Mouse (Mus musculus) liver, embryonic 15.5 days (tissue): ENCODE results near the gene Fbxw11. TPM values are rescaled to one million over a fixed set of nuclear protein-coding genes. Genes with fewer than 3 reads are reported as not detected.
"Not testable (repeated sequence)": the region's sequence is repeated elsewhere in the genome, so short reads cannot be mapped to it uniquely, and the experiment has no call there.

Source experiments
- ATAC-seq: fragments of 200-750 bp; cut with Nextera tagmentation; 2 replicates; pipeline ENCODE4 v1.8.0; 2017; ENCODE audit warnings: moderate number of reproducible peaks, mild to moderate bottlenecking, moderate library complexity; ENCODE audit not compliant: insufficient read depth
- H3K27ac ChIP-seq: fragments of 300-500 bp; sonication (generic); replicated peaks from 2 replicates; pipeline ENCODE4 v1.5.1; 2015; ENCODE audit warnings: mild to moderate bottlenecking, inconsistent platforms
- H3K27me3 ChIP-seq: fragments of 300-500 bp; sonication (generic); 2 replicates; pipeline ENCODE4 v1.6.1; 2015; ENCODE audit warnings: mild to moderate bottlenecking, inconsistent platforms
- H3K36me3 ChIP-seq: fragments of 300-500 bp; sonication (generic); replicated peaks from 2 replicates; pipeline ENCODE4 v1.6.1; 2015; ENCODE audit warnings: moderate library complexity, mild to moderate bottlenecking, inconsistent platforms
- H3K4me1 ChIP-seq: fragments of 300-500 bp; sonication (generic); replicated peaks from 2 replicates; pipeline ENCODE4 v1.6.1; 2015; ENCODE audit warnings: inconsistent platforms
- H3K4me2 ChIP-seq: fragments of 300-500 bp; sonication (generic); 2 replicates; pipeline ENCODE4 v1.6.1; 2015; ENCODE audit warnings: moderate library complexity, mild to moderate bottlenecking, inconsistent platforms
- H3K4me3 ChIP-seq: fragments of 300-500 bp; sonication (generic); replicated peaks from 2 replicates; pipeline ENCODE4 v1.5.1; 2015; ENCODE audit warnings: mild to moderate bottlenecking, inconsistent platforms
- H3K9ac ChIP-seq: fragments of 300-500 bp; sonication (generic); 2 replicates; pipeline ENCODE4 v1.6.1; 2015; ENCODE audit warnings: moderate library complexity, mild to moderate bottlenecking, inconsistent platforms
- H3K9me3 ChIP-seq: fragments of 300-500 bp; sonication (generic); replicated peaks from 2 replicates; pipeline ENCODE4 v1.6.1; 2016; ENCODE audit warnings: inconsistent platforms
- WGBS: fragments of 180-500 bp; shearing (Covaris S2); methylation state at CpG from one replicate; pipeline ENCODE4 v1.1.7; 2015; ENCODE audit warnings: mixed read lengths; ENCODE audit not compliant: insufficient replicate concordance; 5-methylcytosine and 5-hydroxymethylcytosine counted together
- polyA plus RNA-seq: library from polyadenylated mRNA; unstranded; fragments of >200 nt; fragmentation: Nextera tagmentation; extraction: Ambion mirVana; gene quantifications from 2 replicates; pipeline ENCODE4 v1.2.1, GENCODE M21; 2015

Gene Fbxw11
- polyA plus RNA-seq, 1 experiment from 2014 or later: 19.1 TPM

- H3K4me3 ChIP-seq: no peak overlapping the region
- 14% methylated on average over 1 of the region's 1 CpGs for WGBS
- H3K27ac ChIP-seq: no peak overlapping the region
- H3K36me3 ChIP-seq: peaks cover 24% of the 10 kb centered on the region
- 0 out of 2 replicates have a peak, but pooled peaks cover 10% of the 10 kb centered on the region for H3K4me1 ChIP-seq
- no peak overlapping the region for H3K9ac ChIP-seq
- H3K27me3 ChIP-seq: no peaks in the 10 kb centered on the region
- H3K9me3 ChIP-seq: no peaks in the 10 kb centered on the region
- no peak overlapping the region for H3K4me2 ChIP-seq
- ATAC-seq: no peak
These were observed 67.0 kb downstream of the Fbxw11 start for GRCm38 (mm10) chr11:32709563-32709962.

- H3K27me3 ChIP-seq: no peaks in the 10 kb centered on the region
- no peak overlapping the region for H3K27ac ChIP-seq
- ATAC-seq: no peak
- H3K36me3 ChIP-seq: peaks cover 24% of the 10 kb centered on the region
- H3K4me1 ChIP-seq: 0 out of 2 replicates have a peak, but pooled peaks cover 3% of the 10 kb centered on the region
- WGBS: 69% methylated on average over 5 of the region's 5 CpGs
- H3K9me3 ChIP-seq: no peaks in the 10 kb centered on the region
- H3K4me2 ChIP-seq: no peak overlapping the region
- no peak overlapping the region for H3K9ac ChIP-seq
- no peak overlapping the region for H3K4me3 ChIP-seq
These were observed 71.7 kb downstream of the Fbxw11 start for GRCm38 (mm10) chr11:32714230-32714629.

GRCm38 (mm10) chr11:32714896-32715295, 72.4 kb downstream of the Fbxw11 start:
- H3K36me3 ChIP-seq: peaks cover 24% of the 10 kb centered on the region
- H3K4me1 ChIP-seq: 0 out of 2 replicates have a peak, but pooled peaks cover 3% of the 10 kb centered on the region
- H3K4me2 ChIP-seq: no peak overlapping the region
- WGBS: 83% methylated on average over 2 of the region's 2 CpGs
- no peak overlapping the region for H3K27ac ChIP-seq
- no peak for ATAC-seq
- H3K9ac ChIP-seq: no peak overlapping the region
- H3K27me3 ChIP-seq: no peaks in the 10 kb centered on the region
- no peaks in the 10 kb centered on the region for H3K9me3 ChIP-seq
- no peak overlapping the region for H3K4me3 ChIP-seq

- Histone ChIP-seq H3K27ac (no peak overlapping the region), H3K27me3 (no peaks in the 10 kb centered on the region), H3K9ac (no peak overlapping the region), H3K4me3 (no peak overlapping the region), H3K9me3 (no peaks in the 10 kb centered on the region), H3K4me1 (0 out of 2 replicates have a peak, but pooled peaks cover 3% of the 10 kb centered on the region), H3K4me2 (no peak overlapping the region), H3K36me3 (peaks cover 24% of the 10 kb centered on the region)
- ATAC-seq: no peak
- WGBS: 61% methylated on average over 6 of the region's 6 CpGs
These were observed 73.0 kb downstream of the Fbxw11 start for GRCm38 (mm10) chr11:32715495-32715894.

- ATAC-seq: no peak
- no peaks in the 10 kb centered on the region for H3K9me3 ChIP-seq
- 70% methylated on average over 5 of the region's 5 CpGs for WGBS
- H3K36me3 ChIP-seq: peaks cover 24% of the 10 kb centered on the region
- no peak overlapping the region for H3K9ac ChIP-seq
- no peak overlapping the region for H3K27ac ChIP-seq
- H3K4me2 ChIP-seq: no peak overlapping the region
- 0 out of 2 replicates have a peak, but pooled peaks cover 3% of the 10 kb centered on the region for H3K4me1 ChIP-seq
- no peak overlapping the region for H3K4me3 ChIP-seq
- H3K27me3 ChIP-seq: no peaks in the 10 kb centered on the region
These were observed 73.4 kb downstream of the Fbxw11 start for GRCm38 (mm10) chr11:32715970-32716369.

- WGBS: 64% methylated on average over 4 of the region's 4 CpGs
- no peak overlapping the region for H3K27ac ChIP-seq
- H3K4me3 ChIP-seq: no peak overlapping the region
- 0 out of 2 replicates have a peak, but pooled peaks cover 3% of the 10 kb centered on the region for H3K4me1 ChIP-seq
- H3K9ac ChIP-seq: no peak overlapping the region
- no peak overlapping the region for H3K4me2 ChIP-seq
- H3K9me3 ChIP-seq: no peaks in the 10 kb centered on the region
- no peak for ATAC-seq
- H3K27me3 ChIP-seq: no peaks in the 10 kb centered on the region
- peaks cover 20% of the 10 kb centered on the region for H3K36me3 ChIP-seq
These were observed 74.4 kb downstream of the Fbxw11 start for GRCm38 (mm10) chr11:32716876-32717275.

- ATAC-seq, H3K27me3 ChIP-seq: not testable (repeated sequence)
These were observed 75.2 kb downstream of the Fbxw11 start for GRCm38 (mm10) chr11:32717711-32718110.

GRCm38 (mm10) chr11:32718371-32718770, 75.8 kb downstream of the Fbxw11 start:
- no peak for ATAC-seq
- 68% methylated on average over 2 of the region's 2 CpGs for WGBS

More at GRCm38 (mm10) chr11:32717711-32718110, 75.2 kb downstream of the Fbxw11 start:
- not testable (repeated sequence) for H3K27ac ChIP-seq, H3K9ac ChIP-seq, H3K4me3 ChIP-seq, H3K9me3 ChIP-seq, H3K4me1 ChIP-seq, H3K4me2 ChIP-seq
- peaks cover 16% of the 10 kb centered on the region for H3K36me3 ChIP-seq
- 83% methylated on average over 9 of the region's 9 CpGs for WGBS

GRCm38 (mm10) chr11:32718979-32719378, 76.5 kb downstream of the Fbxw11 start:
- WGBS: 80% methylated on average over 4 of the region's 4 CpGs
- Histone ChIP-seq H3K9me3 (no peaks in the 10 kb centered on the region), H3K4me2 (no peak overlapping the region), H3K4me1 (0 out of 2 replicates have a peak, but pooled peaks cover 3% of the 10 kb centered on the region), H3K27ac (no peak overlapping the region), H3K4me3 (no peak overlapping the region), H3K36me3 (0 out of 2 replicates have a peak, but pooled peaks cover 7% of the 10 kb centered on the region), H3K9ac (no peak overlapping the region), H3K27me3 (no peaks in the 10 kb centered on the region)
- no peak for ATAC-seq

More at GRCm38 (mm10) chr11:32718371-32718770, 75.8 kb downstream of the Fbxw11 start:
- Histone ChIP-seq H3K27ac (no peak overlapping the region), H3K4me2 (no peak overlapping the region), H3K9ac (no peak overlapping the region), H3K27me3 (no peaks in the 10 kb centered on the region), H3K36me3 (0 out of 2 replicates have a peak, but pooled peaks cover 12% of the 10 kb centered on the region), H3K4me3 (no peak overlapping the region), H3K9me3 (no peaks in the 10 kb centered on the region), H3K4me1 (0 out of 2 replicates have a peak, but pooled peaks cover 3% of the 10 kb centered on the region)

GRCm38 (mm10) chr11:32722653-32723052, 80.1 kb downstream of the Fbxw11 start:
- no peak overlapping the region for H3K4me2 ChIP-seq
- WGBS: 71% methylated on average over 5 of the region's 5 CpGs

GRCm38 (mm10) chr11:32723287-32723686, 80.8 kb downstream of the Fbxw11 start:
- no peaks in the 10 kb centered on the region for H3K9me3 ChIP-seq
- no peak overlapping the region for H3K4me3 ChIP-seq
- 0 out of 2 replicates have a peak, but pooled peaks cover 5% of the 10 kb centered on the region for H3K36me3 ChIP-seq
- ATAC-seq: no peak
- H3K4me1 ChIP-seq: no peaks in the 10 kb centered on the region
- no peak overlapping the region for H3K9ac ChIP-seq
- no peaks in the 10 kb centered on the region for H3K27me3 ChIP-seq
- 22% methylated on average over 2 of the region's 2 CpGs for WGBS
- no peak overlapping the region for H3K27ac ChIP-seq
- no peak overlapping the region for H3K4me2 ChIP-seq

More at GRCm38 (mm10) chr11:32722653-32723052, 80.1 kb downstream of the Fbxw11 start:
- Histone ChIP-seq H3K4me1 (no peaks in the 10 kb centered on the region), H3K27ac (no peak overlapping the region), H3K9me3 (no peaks in the 10 kb centered on the region), H3K4me3 (no peak overlapping the region), H3K36me3 (0 out of 2 replicates have a peak, but pooled peaks cover 5% of the 10 kb centered on the region), H3K27me3 (no peaks in the 10 kb centered on the region), H3K9ac (no peak overlapping the region)
- ATAC-seq: no peak

GRCm38 (mm10) chr11:32725171-32725570, 82.6 kb downstream of the Fbxw11 start:
- WGBS: 94% methylated on average over 9 of the region's 9 CpGs
- H3K4me3 ChIP-seq: no peak overlapping the region
- H3K9me3 ChIP-seq: no peaks in the 10 kb centered on the region
- H3K4me2 ChIP-seq: no peak overlapping the region
- H3K36me3 ChIP-seq: 0 out of 2 replicates have a peak, but pooled peaks cover 5% of the 10 kb centered on the region
- H3K27ac ChIP-seq: no peak overlapping the region
- H3K9ac ChIP-seq: no peak overlapping the region
- no peak for ATAC-seq
- 0 out of 2 replicates have a peak, but pooled peaks cover 4% of the 10 kb centered on the region for H3K4me1 ChIP-seq
- H3K27me3 ChIP-seq: no peaks in the 10 kb centered on the region
